Mouse (Mus musculus) lung, adult 10 weeks (tissue): ENCODE results near the gene Slc30a6. TPM values are rescaled to one million over a fixed set of nuclear protein-coding genes. Genes with fewer than 3 reads are reported as not detected.

Source experiments
- polyA plus RNA-seq: library from polyadenylated mRNA; stranded (reverse); fragments of 350-450 nt; fragmentation: Illumina TruSeq; extraction: RNeasy Lipid Tissue Mini Kit (QIAGEN cat#74804); gene quantifications from one replicate; pipeline ENCODE4 v1.2.3, GENCODE M21; 2014; ENCODE audit warnings: low read depth, low replicate concordance; ENCODE audit not compliant: insufficient read depth

The Slc30a6 gene
- 8.3 TPM for polyA plus RNA-seq

GRCm38 (mm10) chr17:74395383-74396065 is at the start of gene Slc30a6:
Gene Slc30a6, plus strand, starts transcription at chr17:74395608.

GRCm38 (mm10) chr17:74458711-74459408 is 63.5 kb downstream of the Slc30a6 start, which contains the start of gene Nlrc4:
Gene Nlrc4, minus strand, starts transcription at chr17:74459142.

Other genes starting within 250 kb of the Slc30a6 start
- gene Memo1, start 100.1 kb upstream of the Slc30a6 start, polyA plus RNA-seq, result 25.5 TPM
- gene Dpy30, start 71.7 kb upstream of the Slc30a6 start, polyA plus RNA-seq, result 105 TPM
- gene Spast, start 56.6 kb upstream of the Slc30a6 start, polyA plus RNA-seq, result 7.1 TPM
- 0.45 TPM for gene Nlrc4, start 63.5 kb downstream of the Slc30a6 start, polyA plus RNA-seq
- gene Yipf4, start 93.9 kb downstream of the Slc30a6 start, polyA plus RNA-seq, result 77.1 TPM
- 32.1 TPM for gene Birc6, start 132.7 kb downstream of the Slc30a6 start, polyA plus RNA-seq